Mouse (Mus musculus): ENCODE measurements around the gene Crybg1. TPM values are rescaled to one million over a fixed set of nuclear protein-coding genes. Genes with fewer than 3 reads are reported as not detected.

Gene Crybg1
- polyA plus RNA-seq, 1 experiment from 2014 or later: 0.14 TPM

DNA sequence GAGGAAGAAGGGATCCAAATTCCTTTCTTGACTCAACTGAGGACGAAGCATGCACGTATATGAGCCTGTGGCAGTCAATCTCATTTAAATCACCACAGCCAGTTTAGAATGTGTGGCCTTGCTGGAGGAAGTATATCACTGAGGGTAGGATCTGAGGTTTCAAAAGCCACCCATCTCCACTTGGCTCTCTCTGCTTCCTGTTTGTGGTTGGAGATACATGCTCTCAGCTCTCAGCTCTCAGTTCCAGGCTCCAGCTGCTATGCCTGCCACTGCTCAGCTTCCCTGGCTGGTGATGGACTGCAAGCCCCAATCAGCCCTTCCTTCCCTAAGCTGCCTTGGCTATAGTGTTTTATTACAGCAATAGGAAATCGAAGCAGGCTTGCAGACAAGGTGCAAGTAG, 119.1 kb downstream of the Crybg1 start:
- Histone ChIP-seq H3K4me3 (ENCODE audit: low read depth, low read length) (no peak overlapping the region), H3K9ac (ENCODE audit: low read depth, low read length) (no peak overlapping the region), H3K27me3 (ENCODE audit: control insufficient read depth, insufficient read depth, low read length) (no peaks in the 10 kb centered on the region), H3K36me3 (ENCODE audit: control insufficient read depth, insufficient read depth, low read length) (no peaks in the 10 kb centered on the region), H3K9me3 (replicated peaks; ENCODE audit: control insufficient read depth, low read length) (no peaks in the 10 kb centered on the region), H3K4me2 (no peak overlapping the region), H3K27ac (ENCODE audit: low read depth, low read length) (no peak overlapping the region), H3K4me1 (ENCODE audit: control insufficient read depth, insufficient read depth, low read length) (no peaks in the 10 kb centered on the region)
- no peak for ATAC-seq (replicated peaks; ENCODE audit: insufficient number of reproducible peaks, low FRiP score, low TSS enrichment)
- WGBS (ENCODE audit: insufficient replicate concordance): 71% methylated on average over 3 of the region's 3 CpGs

DNA sequence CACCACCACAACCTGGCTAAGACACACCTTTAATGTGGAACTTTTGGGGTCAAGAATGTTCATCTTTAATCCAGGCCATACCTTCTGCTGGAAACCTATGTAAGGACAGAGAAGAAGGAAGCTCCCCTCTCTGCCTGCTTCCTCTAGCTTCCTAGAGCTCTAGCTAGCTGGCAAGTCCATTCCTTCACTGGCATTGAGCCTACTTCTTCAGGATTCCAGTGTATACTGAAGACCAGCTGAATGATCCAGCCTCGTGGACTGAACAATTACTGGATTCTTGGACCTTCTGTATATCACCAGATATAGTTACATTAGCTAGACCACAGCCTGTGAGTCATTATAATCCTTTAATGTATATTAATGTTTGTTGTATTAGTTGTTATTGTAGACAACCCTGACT, 121.4 kb downstream of the Crybg1 start:
- Histone ChIP-seq H3K27me3 (ENCODE audit: control insufficient read depth, insufficient read depth, low read length) (no peaks in the 10 kb centered on the region), H3K36me3 (ENCODE audit: control insufficient read depth, insufficient read depth, low read length) (no peaks in the 10 kb centered on the region), H3K9ac (ENCODE audit: low read depth, low read length) (no peak overlapping the region), H3K27ac (ENCODE audit: low read depth, low read length) (no peak overlapping the region), H3K4me1 (ENCODE audit: control insufficient read depth, insufficient read depth, low read length) (no peaks in the 10 kb centered on the region), H3K9me3 (replicated peaks; ENCODE audit: control insufficient read depth, low read length) (no peaks in the 10 kb centered on the region), H3K4me3 (ENCODE audit: low read depth, low read length) (no peak overlapping the region), H3K4me2 (no peak overlapping the region)
- no peak for ATAC-seq (replicated peaks; ENCODE audit: insufficient number of reproducible peaks, low FRiP score, low TSS enrichment)
- 52% methylated on average over 1 of the region's 1 CpGs for WGBS (ENCODE audit: insufficient replicate concordance)

DNA sequence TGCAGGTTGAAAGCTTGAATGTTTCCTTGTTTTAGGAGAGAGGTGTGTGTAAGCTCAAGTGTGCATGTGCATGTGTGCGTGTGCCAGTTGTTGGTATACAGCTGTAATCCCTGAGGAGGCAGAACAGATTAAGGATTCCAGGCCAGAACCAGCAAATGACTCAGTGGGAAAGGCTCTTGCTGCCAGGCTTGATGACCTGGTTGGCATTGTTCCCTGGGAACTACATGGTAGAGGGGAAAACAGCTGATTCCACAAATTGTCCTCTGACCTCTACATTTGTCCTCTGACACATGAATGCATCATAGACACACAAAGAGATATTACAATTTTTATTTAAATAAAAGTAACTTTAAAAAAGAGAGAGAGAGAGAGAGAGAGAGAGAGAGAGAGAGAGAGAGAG, 122.5 kb downstream of the Crybg1 start:
- Histone ChIP-seq H3K27ac (ENCODE audit: low read depth, low read length) (no peak overlapping the region), H3K4me1 (ENCODE audit: control insufficient read depth, insufficient read depth, low read length) (no peaks in the 10 kb centered on the region), H3K36me3 (ENCODE audit: control insufficient read depth, insufficient read depth, low read length) (no peaks in the 10 kb centered on the region), H3K9ac (ENCODE audit: low read depth, low read length) (no peak overlapping the region), H3K27me3 (ENCODE audit: control insufficient read depth, insufficient read depth, low read length) (no peaks in the 10 kb centered on the region), H3K9me3 (replicated peaks; ENCODE audit: control insufficient read depth, low read length) (no peaks in the 10 kb centered on the region), H3K4me3 (ENCODE audit: low read depth, low read length) (no peak overlapping the region), H3K4me2 (no peak overlapping the region)
- no peak for ATAC-seq (replicated peaks; ENCODE audit: insufficient number of reproducible peaks, low FRiP score, low TSS enrichment)
- WGBS (ENCODE audit: insufficient replicate concordance): 85% methylated on average over 1 of the region's 1 CpGs

DNA sequence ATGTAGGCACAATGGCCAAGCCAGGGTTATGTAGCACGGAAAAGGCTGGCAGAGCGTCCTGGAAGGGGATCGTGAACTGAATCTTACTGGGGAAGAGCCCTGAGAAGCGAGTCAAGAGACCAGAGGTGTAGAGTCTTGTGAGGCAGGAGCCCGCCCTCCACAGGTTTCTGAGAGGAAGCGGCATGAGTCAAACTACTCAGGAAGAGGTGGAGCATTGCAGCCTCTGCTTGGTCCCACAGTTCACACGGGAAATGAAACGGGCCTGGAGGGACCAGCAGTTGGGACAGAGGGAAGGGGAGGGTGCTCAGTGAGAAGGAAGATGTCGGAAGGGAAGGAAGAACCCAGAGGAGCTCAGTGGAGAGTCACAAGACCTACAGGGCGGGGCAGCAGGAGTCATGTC, 123.9 kb downstream of the Crybg1 start:
- WGBS (ENCODE audit: insufficient replicate concordance): 43% methylated on average over 10 of the region's 10 CpGs

DNA sequence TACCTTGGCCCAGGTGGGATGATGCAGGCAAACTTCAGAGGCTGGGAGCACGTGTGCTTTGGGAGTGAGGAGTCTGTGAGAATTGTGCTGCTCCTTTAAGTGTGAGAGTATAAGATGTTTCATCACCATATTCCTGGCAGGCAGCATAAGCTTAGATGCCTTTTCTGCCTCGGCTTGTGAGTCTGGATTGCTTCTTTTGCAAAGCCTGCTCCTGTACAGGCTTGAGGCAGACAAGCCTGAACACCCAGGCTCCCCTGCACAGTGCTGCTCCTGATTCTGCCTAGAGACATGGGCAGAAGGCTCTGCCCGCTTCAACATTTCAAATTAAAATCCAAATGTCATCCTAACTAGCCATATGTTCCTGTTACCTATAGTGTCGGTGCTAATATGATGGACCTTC, 128.5 kb downstream of the Crybg1 start:
- no peaks in the 10 kb centered on the region for H3K4me1 ChIP-seq (ENCODE audit: control insufficient read depth, insufficient read depth, low read length)
- H3K9ac ChIP-seq (ENCODE audit: low read depth, low read length): no peak overlapping the region
- H3K9me3 ChIP-seq (replicated peaks; ENCODE audit: control insufficient read depth, low read length): no peaks in the 10 kb centered on the region
- no peak overlapping the region for H3K4me2 ChIP-seq
- no peak overlapping the region for H3K27ac ChIP-seq (ENCODE audit: low read depth, low read length)
- no peak overlapping the region for H3K4me3 ChIP-seq (ENCODE audit: low read depth, low read length)
- H3K27me3 ChIP-seq (ENCODE audit: control insufficient read depth, insufficient read depth, low read length): no peaks in the 10 kb centered on the region
- no peaks in the 10 kb centered on the region for H3K36me3 ChIP-seq (ENCODE audit: control insufficient read depth, insufficient read depth, low read length)
- WGBS (ENCODE audit: insufficient replicate concordance): 64% methylated on average over 4 of the region's 4 CpGs
- no peak for ATAC-seq (replicated peaks; ENCODE audit: insufficient number of reproducible peaks, low FRiP score, low TSS enrichment)

More for the DNA sequence above, 123.9 kb downstream of the Crybg1 start:
- Histone ChIP-seq H3K36me3 (ENCODE audit: control insufficient read depth, insufficient read depth, low read length) (no peaks in the 10 kb centered on the region), H3K4me1 (ENCODE audit: control insufficient read depth, insufficient read depth, low read length) (no peaks in the 10 kb centered on the region), H3K9ac (ENCODE audit: low read depth, low read length) (no peak overlapping the region), H3K27me3 (ENCODE audit: control insufficient read depth, insufficient read depth, low read length) (no peaks in the 10 kb centered on the region), H3K9me3 (replicated peaks; ENCODE audit: control insufficient read depth, low read length) (no peaks in the 10 kb centered on the region), H3K27ac (ENCODE audit: low read depth, low read length) (no peak overlapping the region), H3K4me2 (no peak overlapping the region), H3K4me3 (ENCODE audit: low read depth, low read length) (no peak overlapping the region)
- no peak for ATAC-seq (replicated peaks; ENCODE audit: insufficient number of reproducible peaks, low FRiP score, low TSS enrichment)

DNA sequence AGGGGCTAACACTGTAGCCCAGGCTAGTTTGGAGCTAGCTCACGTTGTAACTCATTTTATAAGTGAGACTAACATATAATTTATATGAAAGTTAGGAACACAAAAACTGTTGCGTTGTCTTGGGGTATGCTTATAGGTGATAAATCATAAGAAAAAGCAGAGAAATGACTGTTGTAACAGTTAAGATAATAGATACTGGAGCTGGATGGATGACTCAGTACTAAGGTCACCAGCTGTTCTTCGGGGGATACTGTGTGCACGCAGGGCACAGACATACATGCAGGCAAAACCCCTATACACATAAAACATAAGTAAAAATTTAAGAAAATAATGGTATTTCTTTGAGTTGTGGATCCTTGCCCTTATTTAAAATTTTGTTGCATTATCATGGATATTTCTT, 130.1 kb downstream of the Crybg1 start:
- H3K27me3 ChIP-seq (ENCODE audit: control insufficient read depth, insufficient read depth, low read length): no peaks in the 10 kb centered on the region
- no peak overlapping the region for H3K4me3 ChIP-seq (ENCODE audit: low read depth, low read length)
- no peak overlapping the region for H3K27ac ChIP-seq (ENCODE audit: low read depth, low read length)
- no peaks in the 10 kb centered on the region for H3K9me3 ChIP-seq (replicated peaks; ENCODE audit: control insufficient read depth, low read length)
- ATAC-seq (replicated peaks; ENCODE audit: insufficient number of reproducible peaks, low FRiP score, low TSS enrichment): no peak
- no peak overlapping the region for H3K4me2 ChIP-seq
- no peaks in the 10 kb centered on the region for H3K36me3 ChIP-seq (ENCODE audit: control insufficient read depth, insufficient read depth, low read length)
- H3K9ac ChIP-seq (ENCODE audit: low read depth, low read length): no peak overlapping the region
- WGBS (ENCODE audit: insufficient replicate concordance): 84% methylated on average over 4 of the region's 4 CpGs
- no peaks in the 10 kb centered on the region for H3K4me1 ChIP-seq (ENCODE audit: control insufficient read depth, insufficient read depth, low read length)

DNA sequence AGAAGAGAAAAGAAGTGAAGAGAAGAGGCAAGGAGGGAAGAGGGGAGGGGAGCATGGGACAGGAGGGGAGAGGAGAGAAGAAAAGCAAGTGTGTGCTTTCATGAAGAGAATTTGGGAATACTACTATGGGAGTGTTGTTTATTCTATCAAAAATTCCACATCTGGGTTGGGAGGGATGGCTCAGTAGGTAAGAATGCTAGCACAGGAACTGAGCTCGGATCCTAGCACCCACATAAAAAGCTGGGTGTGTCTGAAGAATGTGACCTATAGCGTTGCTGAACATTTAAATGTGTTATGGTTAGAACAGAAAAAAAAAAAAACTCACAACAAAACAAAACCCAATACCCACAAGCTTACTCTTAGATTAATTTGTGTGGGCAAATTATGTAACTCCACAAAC, 133.0 kb downstream of the Crybg1 start:
- Histone ChIP-seq H3K4me3 (ENCODE audit: low read depth, low read length) (no peak overlapping the region), H3K4me2 (no peak overlapping the region), H3K27ac (ENCODE audit: low read depth, low read length) (no peak overlapping the region), H3K4me1 (ENCODE audit: control insufficient read depth, insufficient read depth, low read length) (no peaks in the 10 kb centered on the region), H3K9me3 (replicated peaks; ENCODE audit: control insufficient read depth, low read length) (no peaks in the 10 kb centered on the region), H3K36me3 (ENCODE audit: control insufficient read depth, insufficient read depth, low read length) (no peaks in the 10 kb centered on the region), H3K9ac (ENCODE audit: low read depth, low read length) (no peak overlapping the region), H3K27me3 (ENCODE audit: control insufficient read depth, insufficient read depth, low read length) (no peaks in the 10 kb centered on the region)
- ATAC-seq (replicated peaks; ENCODE audit: insufficient number of reproducible peaks, low FRiP score, low TSS enrichment): no peak
- 82% methylated on average over 2 of the region's 2 CpGs for WGBS (ENCODE audit: insufficient replicate concordance)

DNA sequence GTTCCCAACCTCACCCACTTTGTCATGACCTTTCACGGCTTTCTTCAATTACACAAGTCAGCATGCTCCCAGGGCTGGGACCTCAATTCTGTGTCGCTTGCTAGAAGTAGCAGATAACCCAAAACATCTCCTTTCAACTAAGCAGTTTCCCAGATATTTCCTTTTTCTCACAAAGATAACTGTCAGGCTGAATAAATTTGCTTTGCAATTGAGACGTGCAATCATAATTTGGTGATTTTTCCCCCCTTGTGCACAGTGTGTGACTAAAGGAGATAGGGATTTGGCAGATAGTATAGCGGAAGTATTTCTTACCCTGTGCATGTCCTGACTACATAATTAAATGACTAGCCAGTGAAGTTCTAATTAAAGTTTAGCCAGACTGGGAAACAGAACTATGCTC, 134.8 kb downstream of the Crybg1 start:
- no peaks in the 10 kb centered on the region for H3K36me3 ChIP-seq (ENCODE audit: control insufficient read depth, insufficient read depth, low read length)
- 59% methylated on average over 4 of the region's 4 CpGs for WGBS (ENCODE audit: insufficient replicate concordance)

DNA sequence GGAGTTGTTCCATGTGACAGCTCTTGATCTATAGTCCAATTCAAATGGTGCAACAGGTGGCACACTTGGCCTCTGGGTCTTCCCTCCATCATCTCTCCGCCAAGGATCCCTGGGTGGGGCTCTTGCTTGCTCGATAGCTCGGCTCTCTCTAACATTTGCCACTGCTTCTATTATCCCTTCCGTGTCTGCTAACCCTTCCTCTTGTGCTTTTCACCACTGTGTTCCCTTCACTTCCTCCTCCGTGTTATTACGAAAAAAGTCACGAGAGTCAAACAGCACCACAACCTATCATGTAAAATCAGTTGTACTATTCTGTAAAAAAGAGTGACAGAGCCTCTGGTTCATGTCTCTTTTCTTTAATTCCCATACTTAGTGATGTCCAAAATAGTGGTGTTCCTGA, 137.2 kb downstream of the Crybg1 start:
- no peaks in the 10 kb centered on the region for H3K4me1 ChIP-seq (ENCODE audit: control insufficient read depth, insufficient read depth, low read length)
- H3K9me3 ChIP-seq (replicated peaks; ENCODE audit: control insufficient read depth, low read length): no peaks in the 10 kb centered on the region
- ATAC-seq (replicated peaks; ENCODE audit: insufficient number of reproducible peaks, low FRiP score, low TSS enrichment): no peak
- H3K27ac ChIP-seq (ENCODE audit: low read depth, low read length): no peak overlapping the region
- no peak overlapping the region for H3K4me3 ChIP-seq (ENCODE audit: low read depth, low read length)
- H3K9ac ChIP-seq (ENCODE audit: low read depth, low read length): no peak overlapping the region
- 80% methylated on average over 7 of the region's 7 CpGs for WGBS (ENCODE audit: insufficient replicate concordance)
- no peaks in the 10 kb centered on the region for H3K36me3 ChIP-seq (ENCODE audit: control insufficient read depth, insufficient read depth, low read length)
- peaks cover 19% of the 10 kb centered on the region for H3K27me3 ChIP-seq (ENCODE audit: control insufficient read depth, insufficient read depth, low read length)
- H3K4me2 ChIP-seq: no peak overlapping the region

More for the DNA sequence above, 134.8 kb downstream of the Crybg1 start:
- no peak for ATAC-seq (replicated peaks; ENCODE audit: insufficient number of reproducible peaks, low FRiP score, low TSS enrichment)
- H3K4me3 ChIP-seq (ENCODE audit: low read depth, low read length): no peak overlapping the region
- H3K27ac ChIP-seq (ENCODE audit: low read depth, low read length): no peak overlapping the region
- no peaks in the 10 kb centered on the region for H3K9me3 ChIP-seq (replicated peaks; ENCODE audit: control insufficient read depth, low read length)
- no peak overlapping the region for H3K4me2 ChIP-seq
- no peaks in the 10 kb centered on the region for H3K4me1 ChIP-seq (ENCODE audit: control insufficient read depth, insufficient read depth, low read length)
- no peak overlapping the region for H3K9ac ChIP-seq (ENCODE audit: low read depth, low read length)
- H3K27me3 ChIP-seq (ENCODE audit: control insufficient read depth, insufficient read depth, low read length): peaks cover under 1% of the 10 kb centered on the region; the same call in 1 of the 2 replicates
